Mouse (Mus musculus): ENCODE results near the gene 1700037H04Rik.

Gene 1700037H04Rik

GRCm38 (mm10) chr2:131159938-131160581 is at the start of gene 1700037H04Rik:
1700037H04Rik (minus strand) TSS chr2:131160081.
- peak; percentile 98 for DNase-seq

- DNase-seq: peak; percentile 65
These were observed 49.4 kb upstream of the 1700037H04Rik start for GRCm38 (mm10) chr2:131209125-131209795.

DNA sequence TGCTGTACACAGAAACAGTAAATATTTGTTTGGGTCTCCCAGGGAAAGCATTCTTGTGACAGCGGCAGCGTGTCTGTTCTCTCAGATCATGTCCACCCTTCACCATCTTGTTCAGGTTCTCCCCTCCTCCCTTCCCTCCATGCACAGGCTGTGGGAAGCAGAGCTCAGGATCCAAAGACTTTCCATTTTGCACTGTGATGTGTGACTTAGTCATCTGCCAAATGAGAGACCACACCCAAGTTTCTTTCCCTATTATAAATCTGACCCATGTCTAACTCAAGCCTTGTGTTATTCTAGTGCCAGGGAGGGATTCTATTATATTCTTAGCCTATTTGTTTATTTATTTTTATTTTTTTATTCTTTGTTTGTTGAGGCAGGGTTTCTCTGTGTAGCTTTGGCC is 48.5 kb upstream of the 1700037H04Rik start:
- DNase-seq: no peak

- no peak for DNase-seq
These were observed 46.9 kb upstream of the 1700037H04Rik start, which contains the start of gene Ap5s1 for GRCm38 (mm10) chr2:131206778-131207177. Ap5s1 (plus strand) TSS chr2:131207078.

DNA sequence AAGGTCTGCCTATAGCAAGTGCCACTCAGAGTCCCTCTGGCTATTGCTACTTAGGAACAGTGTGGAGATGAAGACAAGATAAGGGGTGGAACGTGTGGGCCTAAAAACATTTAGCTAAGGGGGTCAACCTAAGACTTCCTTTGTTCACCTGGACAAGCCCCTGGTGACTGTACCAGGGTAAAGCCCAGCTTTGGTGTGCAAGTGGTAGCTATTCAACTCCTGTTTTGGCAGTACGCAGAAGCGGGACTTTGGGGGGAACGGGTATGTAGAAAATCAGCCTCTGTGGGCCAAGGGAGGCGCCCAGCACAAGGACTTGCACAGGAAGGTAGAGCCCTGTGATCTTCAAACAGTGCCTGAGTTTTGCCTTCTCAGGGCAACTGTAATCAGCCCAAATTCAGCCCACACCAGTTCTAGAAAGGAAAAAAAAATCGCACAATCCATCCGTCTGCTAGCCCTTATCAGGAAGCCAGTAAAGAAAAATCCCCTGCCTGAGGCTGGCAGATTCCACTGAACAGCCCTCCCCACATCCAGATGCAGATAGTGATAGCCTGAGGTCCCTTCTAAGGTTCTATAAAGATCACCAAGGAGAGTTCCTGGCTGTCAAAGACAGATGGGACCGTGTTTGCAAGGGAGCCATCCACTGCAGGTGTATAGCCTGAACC is 45.8 kb upstream of the 1700037H04Rik start:
- DNase-seq: peak; percentile 84

GRCm38 (mm10) chr2:131204410-131204981 is 44.6 kb upstream of the 1700037H04Rik start:
- peak; percentile 85 for DNase-seq

DNA sequence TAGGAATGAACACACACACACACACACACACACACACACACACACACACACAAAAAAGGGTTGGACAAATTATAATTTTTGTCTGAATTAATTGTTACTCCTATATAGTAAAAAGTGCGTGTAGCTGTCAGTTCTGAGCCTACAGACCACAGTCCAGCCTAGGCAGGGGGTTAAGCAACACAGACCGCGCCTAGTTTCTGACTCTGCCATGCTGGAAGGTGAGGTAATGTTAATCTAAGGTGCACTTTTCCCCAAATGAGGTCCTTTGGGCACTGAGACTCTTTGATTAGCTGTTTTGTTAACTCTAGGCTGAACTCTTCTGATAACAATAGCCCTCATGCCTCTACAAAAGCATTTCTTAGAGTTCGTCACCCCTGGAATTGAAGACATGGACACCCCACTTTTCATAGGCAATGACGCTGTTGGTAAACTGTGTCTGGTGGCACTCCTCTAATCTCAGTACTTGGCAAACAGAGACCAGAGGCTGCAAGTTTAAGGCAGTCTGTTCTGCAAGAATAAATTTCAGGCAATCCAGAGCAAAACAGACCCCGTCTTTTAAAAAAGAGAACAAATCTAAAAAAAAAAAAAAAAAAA is 44.0 kb upstream of the 1700037H04Rik start:
- no peak for DNase-seq

DNA sequence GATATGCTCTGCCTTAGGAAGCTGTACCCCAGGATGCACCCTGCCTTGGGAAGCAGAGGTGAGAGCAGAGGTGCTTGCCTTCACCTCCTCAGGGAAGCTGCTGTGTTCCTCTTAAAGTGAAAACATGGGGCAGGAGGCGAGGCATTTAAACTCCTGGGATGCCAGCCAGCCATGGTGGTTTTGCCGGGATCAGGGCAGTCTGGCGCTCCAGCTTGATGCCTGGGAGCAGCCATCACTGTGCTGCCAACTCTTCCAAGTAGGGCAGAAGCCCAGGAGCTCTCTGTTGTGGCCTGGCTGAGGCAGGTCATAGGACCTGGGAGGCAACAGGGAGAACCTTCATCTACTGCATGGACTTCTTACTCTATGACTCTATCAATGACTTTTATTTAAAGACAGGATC is 41.4 kb upstream of the 1700037H04Rik start:
- no peak for DNase-seq

DNA sequence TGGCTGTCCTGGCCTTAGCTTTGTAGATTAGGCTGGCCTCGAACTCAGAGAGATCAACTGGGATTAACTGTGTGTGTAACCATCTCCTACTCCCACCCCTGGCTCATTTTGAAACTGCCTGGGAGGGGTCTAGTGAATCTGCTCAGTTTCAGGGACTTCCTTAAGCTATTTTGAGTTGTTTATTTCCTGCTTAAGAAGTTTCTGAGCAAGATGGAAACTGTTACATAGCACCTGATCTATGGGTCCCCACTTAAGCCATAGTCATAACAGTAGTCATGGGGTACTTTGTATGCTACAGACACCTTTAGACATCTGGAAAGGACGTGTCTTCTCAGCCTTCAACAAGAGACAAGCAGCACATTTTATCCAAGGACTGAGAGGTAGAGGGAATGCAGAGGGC is 40.8 kb upstream of the 1700037H04Rik start:
- no peak for DNase-seq

- DNase-seq: no peak
These were observed 36.9 kb upstream of the 1700037H04Rik start for GRCm38 (mm10) chr2:131196606-131197316.

GRCm38 (mm10) chr2:131191005-131191390 is 31.1 kb upstream of the 1700037H04Rik start:
- DNase-seq: no peak

GRCm38 (mm10) chr2:131190344-131191004 is 30.6 kb upstream of the 1700037H04Rik start:
- no peak for DNase-seq

- peak; percentile 68 for DNase-seq
These were observed 29.8 kb upstream of the 1700037H04Rik start for GRCm38 (mm10) chr2:131189521-131190309.

GRCm38 (mm10) chr2:131188311-131188710 is 28.4 kb upstream of the 1700037H04Rik start:
- peak; percentile 60 for DNase-seq

GRCm38 (mm10) chr2:131187602-131187922 is 27.7 kb upstream of the 1700037H04Rik start:
- no peak for DNase-seq

DNA sequence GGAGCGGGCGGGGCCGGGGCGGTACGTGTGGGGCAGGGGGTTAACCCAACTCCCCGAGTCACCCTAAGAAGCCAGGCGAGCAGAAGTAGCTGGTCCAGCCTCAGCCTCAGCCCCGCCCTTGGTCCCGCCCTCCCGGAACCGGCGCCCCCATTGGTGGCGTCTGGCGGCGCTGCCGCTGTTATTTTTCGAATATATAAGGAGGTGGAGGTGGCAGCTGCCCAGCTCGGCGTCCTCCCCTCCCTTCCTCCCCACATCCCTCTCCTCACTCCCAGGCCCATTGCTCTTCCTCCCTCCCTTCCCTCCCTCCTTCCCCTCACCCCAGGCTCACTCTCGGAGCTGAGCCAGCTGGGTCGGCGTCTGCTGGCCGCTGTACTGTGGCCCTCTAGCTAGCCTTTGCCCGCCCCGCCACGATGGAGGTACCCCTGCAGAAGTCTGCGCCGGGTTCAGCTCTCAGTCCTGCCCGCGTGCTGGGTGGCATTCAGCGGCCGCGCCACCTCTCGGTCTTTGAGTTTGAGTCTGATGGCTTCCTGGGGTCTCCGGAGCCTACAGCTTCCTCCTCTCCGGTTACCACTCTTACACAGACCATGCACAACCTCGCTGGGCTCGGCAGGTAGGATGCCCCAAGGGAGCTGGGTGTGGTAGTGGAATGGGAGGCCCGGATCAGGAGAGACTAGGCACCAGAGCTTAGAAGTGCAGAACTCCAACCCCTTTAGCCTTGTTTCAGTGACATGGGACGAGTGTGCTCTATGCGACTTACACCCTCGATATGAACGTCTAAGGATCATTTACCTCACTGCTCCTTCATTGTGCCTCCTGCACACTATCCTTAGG is 27.1 kb upstream of the 1700037H04Rik start, which contains the start of the genes Cdc25b and Spef1:
Gene Cdc25b, plus strand, starts transcription at position 179 of the 831 bp plus-strand sequence.
Gene Spef1, minus strand, starts transcription at position 512 of the 831 bp plus-strand sequence.
- peak; percentile 98 for DNase-seq

DNA sequence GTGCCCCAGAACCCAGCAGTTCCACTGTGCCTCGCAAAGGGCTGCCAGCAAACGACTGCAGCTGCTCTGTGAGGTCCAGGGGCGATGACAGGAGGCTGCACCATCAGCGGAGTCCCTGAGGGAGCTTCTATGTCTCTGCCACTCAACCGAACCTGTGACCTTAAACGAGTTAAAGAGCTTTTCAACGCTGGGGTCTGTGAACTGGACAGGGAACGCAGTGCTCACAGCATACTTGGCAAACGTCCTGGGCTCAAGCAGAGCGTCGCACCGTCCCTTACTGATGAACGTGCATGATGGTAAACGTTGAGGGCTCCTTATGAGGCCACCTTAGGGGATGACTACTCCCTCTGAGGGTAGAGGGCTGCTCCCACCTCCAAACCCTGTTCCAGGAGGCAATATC is 26.5 kb upstream of the 1700037H04Rik start:
- peak; percentile 38 for DNase-seq

DNA sequence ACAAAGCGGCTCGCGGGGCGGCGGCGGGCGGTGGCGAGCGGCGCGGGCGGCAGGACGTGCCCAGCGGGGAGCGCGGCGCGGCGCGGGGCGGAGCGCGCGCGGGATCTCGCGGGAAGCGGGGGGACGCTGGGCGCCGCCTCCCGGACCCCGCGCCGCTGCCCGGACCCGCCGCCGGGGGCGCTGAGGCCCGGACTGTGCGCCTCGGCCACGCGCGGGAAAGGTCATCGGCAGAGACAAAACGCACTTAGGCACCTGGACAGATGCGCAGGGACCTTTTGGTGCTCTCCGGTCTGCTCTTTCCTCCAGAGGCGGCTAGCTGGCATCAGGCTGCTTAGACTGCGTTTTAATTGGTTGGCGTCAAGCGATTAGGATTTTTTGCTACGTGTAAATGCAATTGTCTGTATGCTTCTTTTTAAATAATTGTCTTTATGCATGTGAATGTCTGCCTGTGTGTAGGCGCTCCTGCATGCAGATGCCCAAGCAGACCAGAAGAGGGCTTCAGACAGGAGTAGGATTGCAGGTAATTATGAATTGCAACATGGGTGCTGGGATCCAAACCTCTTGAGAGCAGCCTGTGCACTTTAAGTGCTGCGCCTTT is 20.2 kb upstream of the 1700037H04Rik start, which contains the start of gene Cenpb:
Gene Cenpb, minus strand, starts transcription at position 78 of the 598 bp plus-strand sequence.
- peak; percentile 84 for DNase-seq

DNA sequence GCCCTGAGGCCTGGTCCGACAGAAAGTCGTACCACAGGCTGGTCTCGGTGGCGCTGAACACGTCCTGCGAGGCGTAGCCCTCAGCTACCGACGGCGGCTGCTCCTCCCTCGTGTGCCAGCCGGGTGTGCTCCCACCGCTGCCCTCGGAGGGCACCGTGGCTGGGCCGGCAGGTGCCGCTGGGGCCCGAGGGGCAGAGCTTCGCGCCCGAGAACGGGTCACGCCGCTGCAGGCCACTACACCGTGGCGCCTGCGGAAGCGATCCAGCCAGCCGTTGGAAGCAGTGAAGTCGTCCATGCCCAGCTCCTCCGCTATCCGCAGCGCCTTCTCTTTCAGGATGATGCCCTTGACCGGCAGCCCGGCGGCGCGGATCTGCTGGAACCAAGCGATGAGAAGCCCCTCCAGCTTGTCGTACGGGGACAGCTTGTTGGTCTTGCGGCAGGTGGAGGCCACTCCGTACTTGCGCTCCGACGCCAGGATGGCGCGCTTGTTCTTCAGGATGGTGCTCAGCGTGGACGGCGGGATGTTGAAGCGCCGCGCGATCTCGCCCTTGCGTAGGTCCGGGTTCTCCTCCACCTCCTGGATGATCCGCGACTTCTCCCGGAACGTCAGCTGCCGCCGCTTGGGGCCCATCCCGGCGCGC is 19.5 kb upstream of the 1700037H04Rik start:
- peak; percentile 56 for DNase-seq

All from liver (tissue).